Mouse (Mus musculus) small intestine, adult 2 months (tissue): ENCODE measurements around the gene Luc7l3.

Experiments used
- CTCF ChIP-seq: fragments of 200-500 bp; IDR thresholded peaks from 2 replicates; pipeline ENCODE4 v1.5.1; 2012; ENCODE audit warnings: low read depth, mild to moderate bottlenecking, control low read depth, inconsistent platforms, low read length, moderate library complexity, mixed read lengths; ENCODE audit not compliant: insufficient replicate concordance, insufficient read length; ENCODE audit errors: extremely low read depth
- POLR2A ChIP-seq: fragments of 200-500 bp; IDR thresholded peaks from 2 replicates; pipeline ENCODE4 v1.6.1; 2012; ENCODE audit warnings: low read depth, mild to moderate bottlenecking, control low read depth, inconsistent platforms, low read length, moderate library complexity

GRCm38 (mm10) chr11:94334386-94334968, 12.7 kb upstream of the Luc7l3 start:
- TF ChIP-seq POLR2A (no peak), CTCF (no peak)
